Mouse (Mus musculus) embryo, embryonic 9.5 days (tissue): ENCODE measurements at regions not wholly inside any gene's neighbourhood (a gene's known extent, or its start where the extent isn't known, plus 50 kb on each side); places are given as distances from the start of the nearest gene placed in this dataset.
A peak's percentile ranks its signal among the peaks of the same experiment; 100 is the strongest.

Source experiments
- DNase-seq: peaks from one replicate; pipeline ENCODE4 v3.0.0-alpha.2; 2017; ENCODE audit errors: extremely low spot score

DNA sequence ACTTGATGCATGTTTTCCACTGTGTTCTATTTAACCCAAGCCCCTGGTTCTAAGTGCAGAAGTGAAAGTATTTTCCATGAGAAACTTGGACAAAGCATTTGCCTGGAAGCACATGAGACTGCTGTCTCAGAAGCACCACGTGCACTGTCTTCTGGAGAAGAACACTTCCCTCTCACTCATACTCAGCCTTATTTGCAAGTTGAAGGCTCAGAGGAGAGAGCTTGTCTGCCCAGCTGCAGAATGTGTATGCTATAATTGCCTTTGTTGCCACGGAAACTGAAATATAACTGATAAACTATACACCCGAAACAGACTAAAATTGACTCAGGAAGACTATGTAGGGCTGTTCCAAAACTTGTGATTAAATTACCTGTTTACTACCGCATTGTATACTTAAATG is 3230.3 kb downstream of the 9330182O14Rik start:
- DNase-seq: no peak

DNA sequence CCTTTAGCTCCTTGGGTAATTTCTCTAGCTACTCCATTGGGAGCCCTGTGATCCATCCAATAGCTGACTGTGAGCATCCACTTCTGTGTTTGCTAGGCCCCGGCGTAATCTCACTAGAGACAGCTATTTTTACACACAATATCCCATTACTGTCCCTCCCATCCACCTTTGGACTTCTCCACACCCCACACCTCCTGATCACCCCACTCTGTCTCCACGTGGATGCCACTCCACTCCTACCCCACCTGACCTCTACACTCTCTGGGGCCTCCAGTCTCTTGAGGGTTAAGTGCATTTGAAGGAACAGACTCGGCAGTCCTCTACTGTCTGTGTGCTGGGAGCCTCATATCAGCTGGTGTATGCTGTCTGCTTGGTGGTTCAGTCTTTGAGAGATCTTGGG is 3238.9 kb downstream of the 9330182O14Rik start:
- DNase-seq: no peak

DNA sequence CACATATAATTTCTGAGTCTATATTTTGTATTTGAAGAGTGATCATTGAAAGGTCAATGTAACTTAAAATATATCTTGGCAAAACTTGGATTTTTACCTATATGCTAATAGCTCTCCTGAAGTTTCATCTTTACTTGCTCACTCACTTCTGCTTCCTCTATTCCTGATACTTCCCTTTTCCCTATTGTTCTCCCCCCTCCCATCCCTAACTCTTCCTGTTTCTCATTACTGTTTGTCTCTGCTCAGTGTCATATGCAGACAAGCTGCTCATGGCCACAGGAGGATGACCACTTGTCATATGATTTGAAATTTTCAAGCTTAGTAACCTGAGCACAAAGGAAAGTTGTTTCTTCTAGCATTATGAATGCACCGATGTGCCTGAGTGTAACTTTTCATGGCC is 3248.2 kb downstream of the 9330182O14Rik start:
- DNase-seq: no peak

DNA sequence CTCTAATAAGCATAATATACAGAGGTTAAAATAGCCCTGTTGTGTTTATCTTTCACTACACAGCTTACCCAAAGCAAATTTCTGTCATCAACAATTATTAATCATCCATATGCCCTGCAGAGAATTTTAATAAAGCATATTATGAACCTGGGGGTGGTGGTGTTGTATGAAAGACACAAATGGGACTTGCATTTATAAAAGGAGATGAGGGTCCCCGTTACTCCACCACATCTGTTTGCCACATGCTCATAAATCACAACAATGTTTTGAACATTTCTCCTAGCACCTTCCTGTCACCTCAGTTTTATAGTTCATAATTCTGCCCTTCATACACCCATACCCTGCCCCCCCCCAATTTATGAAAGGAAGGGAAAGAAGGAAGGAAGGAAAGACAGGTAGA is 3265.7 kb downstream of the 9330182O14Rik start:
- peak; percentile 7 for DNase-seq

DNA sequence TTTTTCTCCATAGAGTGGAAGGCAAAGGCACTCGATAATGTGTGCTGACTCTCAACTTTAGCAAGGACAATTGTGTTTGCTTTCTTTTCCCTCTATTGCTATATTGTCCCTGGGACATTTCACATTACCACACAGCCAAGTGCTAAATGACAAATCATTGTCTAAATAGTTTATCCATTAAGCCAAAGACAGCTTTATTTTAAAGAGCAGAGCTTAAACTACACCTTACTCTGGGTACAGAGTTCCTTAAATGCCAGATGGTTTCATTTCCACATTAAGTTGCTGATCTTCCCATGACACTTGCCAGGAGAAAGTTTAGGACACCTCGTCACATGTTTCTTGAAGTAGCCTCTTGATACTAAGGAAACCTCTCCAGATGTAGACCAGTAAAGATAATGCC is 3269.4 kb downstream of the 9330182O14Rik start:
- DNase-seq: no peak
